In genomic region chr1:20890941-20891399, GRCm38 (mm10) we compare ENCODE assay signal across 8 mouse cellular contexts. TPM values are rescaled to one million over a fixed set of nuclear protein-coding genes. Genes with fewer than 3 reads are reported as not detected.
A peak's percentile ranks its signal among the peaks of the same experiment; 100 is the strongest.
DNase-seq lines count a peak whose midpoint lies in the region; ATAC-seq and TF ChIP-seq lines count a peak whose summit lies in the region.

No protein-coding gene starts in this region.

- no peak for TF ChIP-seq POLR2A in myocyte (IDR thresholded peaks at IDR 0.05; ENCODE audit: insufficient read length, low read depth)

- ATAC-seq in erythroblast, adult 5-6 weeks (replicated peaks; ENCODE audit: low FRiP score, poor library complexity, severe bottlenecking) = no peak
- peak; percentile 88 for ATAC-seq in embryonic facial prominence, embryonic 15.5 days (ENCODE audit: insufficient number of reproducible peaks, low FRiP score, low TSS enrichment, low read depth)
- ATAC-seq in heart, embryonic 14.5 days (ENCODE audit: insufficient number of reproducible peaks, insufficient read depth, low FRiP score, low read depth) = peak; percentile 76
- peak; percentile 67 for ATAC-seq in liver, embryonic 11.5 days (replicated peaks; ENCODE audit: low FRiP score)

- peak; percentile 61 for DNase-seq in kidney, postnatal 10 days
- DNase-seq in liver, embryonic 11.5 days (ENCODE audit: low spot score) = no peak
- DNase-seq in spleen, postnatal 4 days (ENCODE audit: low spot score in 2 of 2) = peak; percentile 23 to 66

- H3K4me2 ChIP-seq in embryonic facial prominence, embryonic 15.5 days (replicated peaks) = peak overlapping the region; percentile 71
- peak overlapping the region; percentile 96 for H3K4me2 ChIP-seq in heart, embryonic 14.5 days (ENCODE audit: low read length)
- H3K4me2 ChIP-seq in liver, embryonic 11.5 days = peak overlapping the region; percentile 94
- H3K4me2 ChIP-seq in myocyte (ENCODE audit: low read depth) = peak overlapping the region; percentile 86

- WGBS in embryonic facial prominence, embryonic 15.5 days = under 1% methylated on average over 20 of the region's 20 CpGs
- WGBS in heart, embryonic 14.5 days = 1% methylated on average over 20 of the region's 20 CpGs
- 2% methylated on average over 20 of the region's 20 CpGs for WGBS in liver, embryonic 11.5 days

- no peaks in the 10 kb centered on the region for H3K9me3 ChIP-seq in erythroblast, embryonic 14.5 days (ENCODE audit: control insufficient read depth, low read length)
- no peaks in the 10 kb centered on the region for H3K9me3 ChIP-seq in embryonic facial prominence, embryonic 15.5 days (replicated peaks)
- H3K9me3 ChIP-seq in heart, embryonic 14.5 days (ENCODE audit: control insufficient read depth, low read length) = no peaks in the 10 kb centered on the region
- H3K9me3 ChIP-seq in liver, embryonic 11.5 days (ENCODE audit: control insufficient read depth, low read length) = no peaks in the 10 kb centered on the region

- H3K27me3 ChIP-seq in erythroblast, embryonic 14.5 days (ENCODE audit: control insufficient read depth) = peaks cover 32% of the 10 kb centered on the region
- H3K27me3 ChIP-seq in embryonic facial prominence, embryonic 15.5 days = no peaks in the 10 kb centered on the region
- H3K27me3 ChIP-seq in heart, embryonic 14.5 days (ENCODE audit: control insufficient read depth, insufficient read depth, low read length) = no peaks in the 10 kb centered on the region
- peaks cover 6% of the 10 kb centered on the region for H3K27me3 ChIP-seq in liver, embryonic 11.5 days (replicated peaks; ENCODE audit: control insufficient read depth, insufficient read depth, low read length)
- no peaks in the 10 kb centered on the region for H3K27me3 ChIP-seq in myocyte (ENCODE audit: control insufficient read depth, insufficient read depth, insufficient read length)

- H3K27ac ChIP-seq in embryonic facial prominence, embryonic 15.5 days (replicated peaks) = peak overlapping the region; percentile 85
- H3K27ac ChIP-seq in heart, embryonic 14.5 days (replicated peaks in 1 of 2; ENCODE audit: control insufficient read depth in 1 of 2, insufficient read depth in 1 of 2, low read depth in 2 of 2, low read length in 2 of 2) = peak overlapping the region; percentile 57 to 80; a peak in 3 of 4 replicates
- H3K27ac ChIP-seq in liver, embryonic 11.5 days (ENCODE audit: low read depth, low read length) = no peak overlapping the region

- H3ac ChIP-seq in myocyte (ENCODE audit: control insufficient read depth, insufficient read length) = no peak overlapping the region

- H3K36me3 ChIP-seq in erythroblast, embryonic 14.5 days (ENCODE audit: control insufficient read depth) = no peaks in the 10 kb centered on the region
- no peaks in the 10 kb centered on the region for H3K36me3 ChIP-seq in embryonic facial prominence, embryonic 15.5 days
- H3K36me3 ChIP-seq in heart, embryonic 14.5 days (ENCODE audit: control insufficient read depth, insufficient read depth, low read length) = no peaks in the 10 kb centered on the region
- H3K36me3 ChIP-seq in liver, embryonic 11.5 days (ENCODE audit: control insufficient read depth, insufficient read depth, low read length) = no peaks in the 10 kb centered on the region
- no peaks in the 10 kb centered on the region for H3K36me3 ChIP-seq in myocyte (ENCODE audit: control insufficient read depth, insufficient read depth)

- peak overlapping the region; percentile 53 for H3K4me3 ChIP-seq in erythroblast, embryonic 14.5 days (replicated peaks)
- H3K4me3 ChIP-seq in embryonic facial prominence, embryonic 15.5 days (replicated peaks) = peak overlapping the region; percentile 69
- peak overlapping the region; percentile 76 to 80 for H3K4me3 ChIP-seq in heart, embryonic 14.5 days (ENCODE audit: control insufficient read depth in 1 of 2, insufficient read depth in 1 of 2, low read depth in 1 of 2, low read length in 2 of 2)
- H3K4me3 ChIP-seq in liver, embryonic 11.5 days (ENCODE audit: low read depth, low read length) = peak overlapping the region; percentile 64
- H3K4me3 ChIP-seq in myocyte = peak overlapping the region; percentile 35

- peak overlapping the region; percentile 67 for H3K9ac ChIP-seq in embryonic facial prominence, embryonic 15.5 days
- H3K9ac ChIP-seq in heart, embryonic 14.5 days (ENCODE audit: low read length) = peak overlapping the region; percentile 79
- peak overlapping the region; percentile 57 for H3K9ac ChIP-seq in liver, embryonic 11.5 days (ENCODE audit: low read depth, low read length)

- no peaks in the 10 kb centered on the region for H3K79me2 ChIP-seq in myocyte (ENCODE audit: control insufficient read depth, insufficient read depth)

- peaks cover 8% of the 10 kb centered on the region for H3K4me1 ChIP-seq in erythroblast, embryonic 14.5 days (ENCODE audit: control insufficient read depth)
- H3K4me1 ChIP-seq in embryonic facial prominence, embryonic 15.5 days = peaks cover 11% of the 10 kb centered on the region; the same call in 1 of the 2 replicates
- peaks cover 2 to 13% of the 10 kb centered on the region in 2 experiments; a peak in 3 of 4 replicates for H3K4me1 ChIP-seq in heart, embryonic 14.5 days (ENCODE audit: control insufficient read depth in 2 of 2, insufficient read depth in 2 of 2, low read length in 2 of 2)
- 0 out of 2 replicates have a peak, but pooled peaks cover 5% of the 10 kb centered on the region for H3K4me1 ChIP-seq in liver, embryonic 11.5 days (replicated peaks; ENCODE audit: control insufficient read depth, insufficient read depth, low read length)

TF ChIP-seq in myocyte, 11 proteins besides CTCF, POLR2A, EP300 and RAD21:
- TF ChIP-seq MYOG (IDR thresholded peaks at IDR 0.05; ENCODE audit: control insufficient read depth in 1 of 3, insufficient read depth in 1 of 3, insufficient read length in 2 of 3, low read depth in 2 of 3) (no peak), POLR2AphosphoS2 (IDR thresholded peaks at IDR 0.05; ENCODE audit: insufficient read length, low read depth) (no peak), SRF (IDR thresholded peaks at IDR 0.05; ENCODE audit: control insufficient read depth, insufficient read length, low read depth) (no peak), REST (IDR thresholded peaks at IDR 0.05; ENCODE audit: insufficient read depth, insufficient read length) (no peak), TCF12 (IDR thresholded peaks at IDR 0.05; ENCODE audit: insufficient read depth, poor library complexity, severe bottlenecking) (no peak), E2F4 (IDR thresholded peaks at IDR 0.05; ENCODE audit: insufficient read depth) (no peak), MAX (IDR thresholded peaks at IDR 0.05; ENCODE audit: low read depth) (no peak), MYOD1 (IDR thresholded peaks at IDR 0.05; ENCODE audit: control insufficient read depth in 1 of 3, insufficient read length in 2 of 3, low read depth in 2 of 3) (no peak), CEBPB (IDR thresholded peaks at IDR 0.05; ENCODE audit: insufficient read depth, poor library complexity, severe bottlenecking) (no peak), TCF3 (IDR thresholded peaks at IDR 0.05; ENCODE audit: insufficient read length, low read depth) (no peak), USF1 (IDR thresholded peaks at IDR 0.05; ENCODE audit: low read depth) (no peak)
TF ChIP-seq in myocyte: peak in this region for 0.

RNA-seq across cellular contexts. Expression of gene Paqr8, which starts 0.6 kb away (rescaled TPM):
- polyA plus RNA-seq in erythroblast, embryonic 14.5 days (2012) = 0.01 TPM in 1 of 2 replicates, not detected in the other
- total RNA-seq in erythroblast, adult 5-6 weeks (2015; ENCODE audit: low replicate concordance) = 1.9 TPM in 1 of 2 replicates, not detected in the other
- total RNA-seq in erythroblast, adult 5-6 weeks (2017; ENCODE audit: low replicate concordance) = 0.14 and 1.3 TPM in 2 replicates
- polyA plus RNA-seq in embryonic facial prominence, embryonic 15.5 days (2015; fragmentation: Nextera tagmentation; extraction: Ambion mirVana) = 5.4 and 5.8 TPM in 2 replicates
- polyA plus RNA-seq in heart, embryonic 14.5 days (2014; fragmentation: Nextera tagmentation; extraction: Ambion mirVana) = 3.3 and 3.8 TPM in 2 replicates
- 1.4 and 1.9 TPM in 2 replicates for polyA plus RNA-seq in liver, embryonic 11.5 days (2014; fragmentation: Nextera tagmentation; extraction: Ambion mirVana)
- polyA plus RNA-seq in myocyte (2012; fragmentation: generic; extraction: Trizol) = 0.96 TPM
